Mouse (Mus musculus): ENCODE data around the gene Gon4l.
"Not testable (repeated sequence)": the region's sequence is repeated elsewhere in the genome, so short reads cannot be mapped to it uniquely, and the experiment has no call there.

The Gon4l gene

DNA sequence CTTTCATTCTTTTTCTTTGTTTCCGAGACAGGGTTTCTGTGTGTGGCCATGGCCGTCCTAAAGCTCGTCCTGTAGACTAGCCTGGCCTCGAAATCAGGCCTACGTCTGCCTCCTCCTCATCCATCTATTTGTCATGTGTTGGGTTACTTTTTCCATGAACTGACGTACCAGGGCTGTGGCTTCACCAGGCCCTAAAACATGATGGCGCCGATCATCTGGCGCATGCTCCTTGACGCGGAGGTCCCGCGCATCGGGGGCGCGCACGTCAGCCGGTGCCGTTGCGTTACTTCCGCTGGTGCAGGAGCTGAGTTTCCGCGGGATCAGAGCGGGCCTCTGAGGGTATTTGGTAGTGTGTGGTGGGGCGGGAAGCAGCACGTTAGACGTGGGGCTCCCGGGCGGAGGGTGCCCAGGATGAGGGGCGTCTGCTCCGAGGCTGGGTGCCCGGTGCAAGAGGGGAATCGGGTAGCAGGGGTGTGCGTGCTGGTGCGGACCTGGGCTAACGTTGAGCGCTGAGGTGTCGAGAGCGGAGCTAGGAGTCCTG lies at the start of gene Gon4l:
Gon4l (plus strand) TSS at position 281 of the 541 bp plus-strand sequence.
- DNase-seq, result peak; percentile 35

DNA sequence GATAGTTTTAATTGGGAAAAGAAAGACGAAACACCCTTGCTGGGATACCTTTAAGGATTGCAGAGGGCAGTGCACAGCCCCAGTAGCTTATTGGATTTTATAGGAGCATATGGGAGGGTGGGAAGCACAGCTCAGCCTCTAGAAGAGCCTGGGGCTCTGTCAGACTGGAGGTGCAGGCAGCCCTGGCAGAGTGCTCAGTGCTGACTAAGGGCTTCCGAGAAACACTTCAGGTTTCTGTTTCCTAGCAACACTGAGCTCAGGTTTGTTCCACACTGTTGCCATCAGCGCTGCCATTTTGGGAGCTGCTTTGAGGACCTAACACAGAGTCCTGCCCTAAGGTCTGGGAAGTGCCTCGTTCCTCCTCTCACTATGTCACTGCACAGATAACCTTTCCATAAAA lies 48.7 kb upstream of the Gon4l start:
- DNase-seq, result not testable (repeated sequence)

DNA sequence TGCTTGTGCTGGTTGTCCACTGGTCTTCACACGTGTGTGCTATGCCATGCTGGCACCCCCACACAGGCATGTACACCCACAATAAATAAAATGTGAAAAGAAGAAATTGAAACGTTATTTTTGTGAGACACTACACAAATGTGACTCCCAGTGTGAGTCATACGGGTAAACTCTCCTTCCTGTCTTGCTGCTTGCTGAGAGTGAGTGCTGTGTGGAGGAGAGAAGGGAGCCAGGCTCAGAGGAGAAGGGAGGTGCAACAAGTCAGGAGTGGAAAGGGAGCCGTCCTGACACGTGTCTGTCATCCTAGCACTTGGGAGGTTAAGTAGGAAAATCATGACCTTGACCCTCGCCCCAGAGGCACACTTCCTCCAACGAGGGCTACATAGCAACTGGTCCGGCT lies 48.2 kb upstream of the Gon4l start:
- not testable (repeated sequence) for DNase-seq

DNA sequence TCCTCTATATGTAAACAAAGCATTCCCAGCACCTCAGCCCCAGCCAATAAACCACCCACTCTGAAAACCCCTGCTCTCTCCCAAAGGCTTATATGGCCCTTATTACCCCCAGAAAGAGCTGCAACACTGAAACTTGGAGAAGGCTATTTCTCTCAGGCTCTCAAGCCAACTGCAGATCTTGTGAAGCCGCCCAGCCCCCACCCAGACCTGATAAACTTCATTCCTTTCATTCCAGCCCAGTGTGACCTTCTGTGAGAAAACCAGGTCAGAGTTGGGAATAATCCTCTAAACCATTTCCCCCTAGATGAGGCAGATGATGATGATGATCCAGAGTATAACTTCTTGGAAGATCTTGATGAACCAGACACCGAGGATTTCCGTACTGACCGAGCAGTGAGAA lies 47.0 kb upstream of the Gon4l start:
- not testable (repeated sequence) for DNase-seq

DNA sequence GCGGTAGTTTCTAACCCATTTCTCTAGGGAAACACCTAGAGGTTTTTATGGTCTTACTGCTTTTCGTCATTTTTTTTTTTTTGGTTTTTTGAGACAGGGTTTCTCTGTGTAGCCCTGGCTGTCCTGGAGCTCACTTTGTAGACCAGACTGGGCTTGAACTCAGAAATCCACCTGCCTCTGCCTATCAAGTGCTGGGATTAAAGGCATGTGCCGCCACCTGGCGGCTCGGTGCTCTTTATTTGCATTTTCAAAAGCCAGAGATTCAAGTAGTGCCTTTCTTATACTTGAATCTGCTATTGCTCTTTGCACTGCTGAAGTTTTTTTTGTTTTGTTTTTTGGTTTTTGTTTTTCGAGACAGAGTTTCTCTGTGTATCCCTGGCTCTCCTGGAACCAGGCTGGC lies 37.5 kb upstream of the Gon4l start:
- not testable (repeated sequence) for DNase-seq

DNA sequence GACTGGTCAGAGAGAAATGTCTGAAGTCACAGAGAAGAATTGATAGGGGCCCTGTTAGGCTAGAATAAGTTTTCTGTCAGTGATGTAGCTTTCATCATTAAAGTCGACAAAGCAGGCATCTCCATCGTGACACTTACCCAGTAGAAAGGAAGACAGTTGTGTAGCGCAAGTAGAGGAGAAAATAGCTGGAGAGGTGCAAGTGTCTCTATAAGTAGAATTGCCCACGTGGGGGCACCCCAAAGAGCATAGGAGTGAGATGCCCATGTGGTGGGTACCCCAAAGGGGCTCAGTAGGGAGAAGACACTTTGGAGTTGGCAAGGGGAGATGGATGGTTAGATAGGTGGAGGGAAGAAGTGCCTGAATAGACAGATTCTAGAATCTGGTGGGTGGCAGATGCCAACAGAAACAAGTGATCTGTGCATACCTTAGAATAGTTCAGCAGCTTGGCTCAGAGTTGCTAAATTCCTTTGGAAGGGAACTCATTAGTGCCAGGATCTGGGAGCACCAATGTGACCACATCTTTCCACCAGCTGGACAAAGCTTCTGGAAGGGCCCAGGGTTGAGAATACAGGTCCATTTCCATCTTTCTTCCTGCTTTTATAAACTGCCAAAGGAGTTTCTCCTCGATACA lies 31.0 kb upstream of the Gon4l start:
- no peak for DNase-seq

DNA sequence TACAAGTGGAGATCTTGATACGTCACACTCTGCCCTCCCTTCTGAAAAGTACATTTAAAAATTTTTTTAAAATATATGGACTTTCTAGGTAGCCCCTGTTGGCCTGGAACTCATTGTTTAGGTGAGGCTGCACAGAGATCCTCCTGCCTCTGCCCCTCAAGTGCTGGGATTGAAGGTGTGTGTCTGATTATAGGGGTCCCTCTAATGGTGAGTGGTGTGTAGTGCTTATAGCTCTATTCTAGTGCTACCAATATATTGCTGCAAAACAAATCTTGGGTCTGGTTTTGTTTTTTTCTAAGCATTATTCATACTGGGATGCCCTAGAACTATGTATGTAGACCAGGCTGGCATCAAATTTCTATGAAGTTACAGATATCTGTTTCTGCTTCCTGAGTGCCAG lies 9.3 kb upstream of the Gon4l start:
- no peak for DNase-seq

DNA sequence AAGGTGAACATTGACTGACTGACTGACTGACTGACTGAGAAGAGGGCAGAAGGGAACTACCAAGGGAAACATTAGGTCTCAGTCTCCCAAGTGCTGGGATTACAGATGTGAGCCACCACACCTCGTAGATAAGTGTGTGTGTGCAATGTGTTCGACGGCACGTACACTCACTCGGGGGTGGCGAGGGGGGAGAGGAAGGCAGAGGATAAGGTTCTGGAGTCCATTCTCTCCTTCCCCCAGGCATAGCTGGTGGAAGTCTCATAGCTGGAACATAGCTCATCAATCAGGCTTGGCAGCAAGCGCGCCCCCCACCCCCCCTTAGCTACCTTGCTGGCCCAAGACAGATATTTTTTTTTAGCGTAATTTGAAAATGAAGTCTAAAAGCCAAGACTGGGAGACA lies 7.8 kb upstream of the Gon4l start:
- DNase-seq, result no peak

DNA sequence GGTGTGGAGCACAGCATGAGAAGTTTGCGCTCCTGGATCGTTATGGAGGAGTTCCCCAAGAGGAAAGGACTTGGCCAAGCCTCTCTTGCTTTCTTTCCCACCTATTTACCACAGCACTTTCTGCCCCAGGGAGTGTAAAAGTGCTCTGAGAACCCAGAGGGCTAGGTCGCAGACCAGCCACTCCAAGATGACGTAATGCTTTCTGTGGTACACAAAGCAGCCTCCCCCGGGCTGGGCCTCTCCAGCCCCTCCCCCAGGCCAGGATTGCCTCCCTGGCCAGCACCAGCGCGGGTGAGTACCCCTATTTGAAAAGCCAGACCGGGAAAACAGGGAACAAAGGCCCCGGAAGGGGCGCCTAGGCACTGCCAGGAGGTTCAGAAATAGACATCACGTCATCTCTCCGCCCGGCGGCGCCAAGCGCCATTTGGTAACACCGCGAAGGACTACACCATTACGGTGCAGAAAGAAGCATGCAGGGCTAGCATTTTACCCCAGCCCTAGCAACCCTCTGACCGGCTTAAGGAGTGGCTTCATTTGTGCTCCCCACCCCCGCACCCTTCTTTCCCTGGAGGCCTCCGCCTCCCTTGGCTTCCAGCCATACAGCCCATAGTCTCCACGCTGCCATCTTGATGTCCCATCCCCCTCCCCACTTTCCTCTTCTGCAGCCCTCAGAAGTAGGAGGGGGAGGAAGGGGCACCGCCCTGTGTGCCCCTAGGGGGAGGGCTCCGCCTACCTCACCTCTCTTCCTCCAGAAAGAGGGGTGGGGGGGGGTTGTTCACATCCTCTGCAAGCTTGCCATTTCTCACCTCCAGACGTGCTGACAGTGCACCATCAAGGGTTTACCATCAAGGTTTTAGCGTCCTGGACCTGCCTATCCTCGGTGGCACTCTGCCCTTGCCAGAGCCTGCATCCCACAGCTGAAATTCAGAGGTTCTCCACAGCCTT lies 3.6 kb upstream of the Gon4l start:
- peak; percentile 85 for DNase-seq

DNA sequence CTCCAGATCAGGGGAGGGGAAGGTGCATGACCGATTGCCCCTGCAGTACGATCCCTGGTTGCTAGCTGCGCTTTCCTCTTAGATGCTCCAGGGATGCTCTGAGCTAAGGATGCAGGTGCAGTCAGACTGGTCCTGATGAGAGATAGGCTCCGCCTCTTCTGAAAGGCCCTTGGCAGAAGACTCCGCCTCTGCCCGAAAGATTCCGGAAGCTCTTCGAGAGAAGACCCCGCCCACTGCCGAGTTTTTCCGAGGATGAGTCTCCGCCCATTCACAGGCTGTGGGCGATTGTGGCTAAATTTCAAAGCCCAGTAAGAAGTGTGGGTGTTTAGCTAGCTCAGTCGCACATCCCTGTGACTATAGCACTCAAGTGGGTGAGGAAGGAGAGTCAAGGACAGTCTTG lies 2.6 kb upstream of the Gon4l start:
- peak; percentile 87 for DNase-seq

DNA sequence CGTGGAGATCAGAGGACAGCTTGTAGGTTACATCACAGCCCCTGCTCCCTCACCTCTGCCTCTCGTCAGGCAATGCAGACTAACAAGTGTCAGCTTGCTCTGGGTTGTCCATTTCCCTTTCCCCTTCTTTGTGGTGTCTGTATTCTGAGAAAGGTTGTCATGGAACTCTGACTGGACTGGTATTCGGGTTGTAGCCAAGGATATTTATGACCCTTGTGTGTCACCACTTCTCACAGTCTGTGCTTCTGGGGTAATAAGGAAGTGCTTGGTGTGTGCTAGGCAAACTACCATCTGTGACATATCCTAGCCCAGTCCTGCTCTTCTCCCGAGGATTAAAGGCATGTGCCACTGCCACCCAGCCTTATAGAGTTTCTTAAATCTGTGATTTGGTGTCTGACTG lies 14.1 kb downstream of the Gon4l start:
- no peak for DNase-seq

DNA sequence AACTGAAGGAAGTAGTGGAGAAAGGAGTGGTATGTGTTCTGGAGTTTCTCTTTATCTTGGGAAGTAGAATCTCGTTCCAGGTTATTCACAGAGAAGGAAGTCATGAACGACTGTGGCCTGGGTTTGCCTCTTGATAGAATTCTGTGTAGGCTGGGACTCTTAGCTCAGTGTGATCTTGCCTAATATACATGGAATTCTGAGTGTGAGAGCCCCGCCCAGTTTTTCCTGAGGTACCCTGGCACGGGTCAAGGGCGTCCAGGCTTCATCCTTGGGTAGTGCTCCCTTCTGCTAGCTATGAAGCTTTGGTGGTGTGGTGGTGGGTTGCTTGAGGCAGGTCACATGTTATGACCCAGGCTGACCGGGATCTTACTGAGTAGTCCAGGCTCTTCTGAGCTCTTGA lies 20.8 kb downstream of the Gon4l start:
- no peak for DNase-seq

DNA sequence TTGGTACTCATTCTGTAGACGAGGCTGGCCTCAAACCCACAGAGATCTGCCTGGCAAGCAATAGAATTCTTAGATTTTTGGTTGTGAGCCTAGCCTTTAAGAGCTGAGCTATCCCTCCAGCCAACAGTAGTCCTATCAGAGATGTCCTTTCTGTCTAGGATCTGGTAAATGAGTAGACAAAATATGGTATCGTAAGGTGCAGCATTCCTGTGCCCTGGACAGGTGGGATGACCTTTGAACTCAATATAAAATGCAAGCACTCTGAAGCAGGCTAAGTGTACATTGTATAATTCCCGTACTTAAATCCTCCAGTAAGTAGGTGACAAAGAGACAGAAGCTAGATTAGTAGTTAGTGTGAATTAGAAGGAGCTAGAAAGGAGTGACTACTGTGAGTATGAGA lies 27.1 kb downstream of the Gon4l start:
- DNase-seq, result no peak

DNA sequence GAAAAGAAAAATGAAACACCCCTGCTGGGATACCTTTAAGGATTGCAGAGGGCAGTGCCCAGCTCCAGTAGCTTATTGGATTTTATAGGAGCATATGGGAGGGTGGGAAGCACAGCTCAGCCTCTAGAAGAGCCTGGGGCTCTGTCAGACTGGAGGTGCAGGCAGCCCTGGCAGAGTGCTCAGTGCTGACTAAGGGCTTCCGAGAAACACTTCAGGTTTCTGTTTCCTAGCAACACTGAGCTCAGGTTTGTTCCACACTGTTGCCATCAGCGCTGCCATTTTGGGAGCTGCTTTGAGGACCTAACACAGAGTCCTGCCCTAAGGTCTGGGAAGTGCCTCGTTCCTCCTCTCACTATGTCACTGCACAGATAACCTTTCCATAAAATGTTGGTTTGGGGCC lies 31.7 kb downstream of the Gon4l start:
- DNase-seq, result not testable (repeated sequence)

DNA sequence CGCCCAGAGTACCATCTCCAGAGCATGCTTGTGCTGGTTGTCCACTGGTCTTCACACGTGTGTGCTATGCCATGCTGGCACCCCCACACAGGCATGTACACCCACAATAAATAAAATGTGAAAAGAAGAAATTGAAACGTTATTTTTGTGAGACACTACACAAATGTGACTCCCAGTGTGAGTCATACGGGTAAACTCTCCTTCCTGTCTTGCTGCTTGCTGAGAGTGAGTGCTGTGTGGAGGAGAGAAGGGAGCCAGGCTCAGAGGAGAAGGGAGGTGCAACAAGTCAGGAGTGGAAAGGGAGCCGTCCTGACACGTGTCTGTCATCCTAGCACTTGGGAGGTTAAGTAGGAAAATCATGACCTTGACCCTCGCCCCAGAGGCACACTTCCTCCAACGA lies 32.1 kb downstream of the Gon4l start:
- not testable (repeated sequence) for DNase-seq

DNA sequence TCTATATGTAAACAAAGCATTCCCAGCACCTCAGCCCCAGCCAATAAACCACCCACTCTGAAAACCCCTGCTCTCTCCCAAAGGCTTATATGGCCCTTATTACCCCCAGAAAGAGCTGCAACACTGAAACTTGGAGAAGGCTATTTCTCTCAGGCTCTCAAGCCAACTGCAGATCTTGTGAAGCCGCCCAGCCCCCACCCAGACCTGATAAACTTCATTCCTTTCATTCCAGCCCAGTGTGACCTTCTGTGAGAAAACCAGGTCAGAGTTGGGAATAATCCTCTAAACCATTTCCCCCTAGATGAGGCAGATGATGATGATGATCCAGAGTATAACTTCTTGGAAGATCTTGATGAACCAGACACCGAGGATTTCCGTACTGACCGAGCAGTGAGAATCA lies 33.4 kb downstream of the Gon4l start:
- DNase-seq, result not testable (repeated sequence)

DNA sequence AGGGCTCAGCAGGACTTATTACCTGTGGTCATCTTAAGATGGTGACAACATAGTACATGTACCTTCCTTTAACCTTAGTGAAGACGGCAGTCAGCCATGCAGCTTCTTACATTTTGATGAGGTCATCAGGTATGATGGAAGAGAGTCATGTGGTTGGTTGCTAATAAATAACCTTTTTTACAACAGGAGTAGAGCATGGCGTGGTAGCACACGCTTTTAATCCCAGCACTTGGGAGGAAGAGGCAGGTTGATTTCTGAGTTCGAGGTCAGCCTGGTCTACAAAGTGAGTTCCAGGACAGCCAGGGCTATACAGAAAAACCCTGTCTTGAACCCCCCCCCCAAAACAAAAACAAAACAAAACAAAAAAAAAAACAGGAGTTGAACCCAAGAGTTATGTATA lies 47.5 kb downstream of the Gon4l start:
- not testable (repeated sequence) for DNase-seq

DNA sequence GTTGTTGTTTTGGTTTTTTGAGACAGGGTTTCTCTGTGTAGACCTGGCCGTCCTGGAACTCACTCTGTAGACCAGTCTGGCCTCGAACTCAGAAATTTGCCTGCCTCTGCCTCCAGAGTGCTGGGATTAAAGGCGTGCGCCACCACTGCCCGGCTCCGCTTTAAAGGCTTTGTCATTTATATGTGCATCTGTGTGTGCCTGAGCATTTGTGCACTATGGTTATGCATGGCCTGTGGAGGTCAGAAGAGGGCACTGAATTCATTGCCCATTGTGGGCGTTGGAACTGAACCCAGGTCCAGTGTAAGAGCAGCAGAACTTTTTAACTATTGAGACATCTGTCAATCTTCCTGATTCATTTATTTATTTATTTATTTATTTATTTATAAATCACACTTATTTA lies 58.0 kb downstream of the Gon4l start:
- DNase-seq, result not testable (repeated sequence)

DNA sequence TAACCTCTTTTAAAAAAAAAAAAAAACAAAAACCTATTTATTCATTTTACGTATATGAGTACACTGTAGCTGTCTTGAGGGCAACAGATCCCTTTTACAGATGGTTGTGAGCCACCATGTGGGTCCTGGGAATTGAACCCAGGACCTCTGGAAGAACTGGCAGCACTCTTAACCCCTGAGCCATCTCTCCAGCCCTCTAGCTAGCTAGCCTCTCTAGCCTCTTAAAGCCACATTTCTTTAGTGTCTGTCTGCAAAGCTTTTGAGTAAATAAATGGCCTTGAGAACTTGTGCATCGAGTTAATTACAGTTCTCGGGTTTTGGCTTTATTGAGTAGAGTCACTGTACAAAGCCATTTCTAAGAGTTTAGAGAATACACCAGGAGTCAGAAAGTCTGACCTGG lies 69.8 kb downstream of the Gon4l start:
- DNase-seq, result no peak

DNA sequence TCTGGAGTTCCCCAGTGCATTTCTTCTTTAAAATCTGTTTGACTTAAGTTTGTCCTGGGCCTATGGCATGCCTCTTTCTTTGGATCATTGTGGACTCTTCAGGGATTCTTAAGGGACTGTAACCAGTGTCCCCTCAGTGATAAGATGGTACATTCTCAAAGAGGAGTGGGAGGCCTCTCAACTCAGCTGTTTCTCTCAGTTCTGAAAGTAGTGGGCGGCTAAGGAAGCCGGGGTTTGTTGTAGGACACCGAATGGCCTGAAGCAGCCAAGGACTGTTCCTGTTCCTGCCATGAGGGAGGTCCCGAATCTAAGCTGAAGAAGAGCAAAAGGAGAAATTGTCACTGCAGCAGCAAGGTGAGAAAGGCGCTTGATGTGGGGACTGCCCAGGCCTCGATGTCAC lies 70.2 kb downstream of the Gon4l start:
- DNase-seq, result peak; percentile 40

DNA sequence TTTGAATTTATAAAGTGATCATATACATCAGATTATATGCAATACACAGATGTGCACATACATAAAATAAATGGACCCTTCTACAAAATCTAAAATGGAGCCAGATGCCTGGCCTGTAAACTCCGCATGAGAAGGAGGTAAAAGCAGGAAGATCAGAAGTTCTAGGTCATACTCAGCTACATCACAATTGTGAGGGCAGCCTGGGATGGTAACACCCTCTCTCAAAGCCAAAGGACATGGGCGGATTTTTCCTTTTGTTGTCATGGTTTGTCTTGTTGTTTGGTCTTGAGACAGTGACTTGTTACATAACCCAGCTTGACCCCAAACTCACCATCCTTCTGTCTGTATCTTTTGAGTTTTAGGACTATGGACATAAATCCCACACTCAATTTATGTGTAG lies 70.7 kb downstream of the Gon4l start:
- DNase-seq, result no peak

DNA sequence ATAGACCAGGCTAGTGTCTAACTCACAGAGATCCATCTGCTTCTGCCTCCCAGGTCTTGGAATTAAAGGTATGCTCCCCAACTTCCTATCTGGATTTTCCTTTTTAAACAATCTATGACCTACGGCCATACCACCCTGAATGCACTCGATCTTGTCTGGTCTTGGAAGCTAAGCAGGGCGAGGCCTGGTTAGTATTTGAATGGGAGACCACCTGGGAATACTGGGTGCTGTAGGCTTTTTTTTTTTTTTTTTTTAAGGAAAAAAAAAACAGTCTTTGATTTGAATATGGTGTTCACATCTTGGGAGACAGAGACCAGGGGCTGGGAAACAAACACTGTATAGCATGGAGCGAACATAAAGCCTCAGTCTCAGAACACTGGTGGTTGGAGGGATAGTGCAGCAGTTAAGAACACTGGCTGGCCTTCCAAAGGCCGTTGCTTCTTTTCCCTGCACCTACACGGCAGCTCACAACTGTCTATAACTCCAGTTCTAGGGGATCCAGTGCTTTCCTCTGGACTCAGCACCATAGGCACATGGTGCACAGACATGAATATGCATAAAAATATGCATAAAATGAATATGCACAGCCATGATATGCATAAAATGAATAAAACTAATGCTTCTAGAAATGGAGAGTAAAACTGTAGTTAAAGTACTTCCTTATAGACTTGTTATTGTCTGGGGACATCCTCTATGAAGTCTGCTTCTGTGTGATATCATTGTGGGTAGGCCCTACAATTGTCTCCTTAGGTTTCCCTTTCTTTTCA lies 71.5 kb downstream of the Gon4l start:
- no peak for DNase-seq

DNA sequence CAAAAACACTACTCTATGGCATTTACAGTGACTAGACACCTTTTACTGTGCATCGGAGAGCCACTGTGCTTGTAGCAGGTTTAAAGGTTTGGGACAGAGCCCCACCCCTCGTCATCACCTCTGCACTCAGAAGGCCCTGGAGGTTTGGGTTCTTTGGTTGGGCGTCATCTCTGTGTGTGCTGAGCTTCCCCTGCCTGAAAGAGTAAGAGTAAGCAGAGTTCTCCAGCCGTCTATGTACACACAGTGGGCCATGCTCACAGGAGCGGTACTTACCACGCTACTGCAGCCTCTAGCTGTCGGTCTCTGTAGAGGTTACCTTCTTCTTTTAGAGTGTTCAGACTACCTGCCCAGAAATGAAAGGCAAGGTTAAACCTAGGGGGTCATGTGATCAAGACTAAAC lies 77.6 kb downstream of the Gon4l start:
- no peak for DNase-seq

Data from right cerebral cortex, adult 18-20 months (tissue).